Mouse (Mus musculus): ENCODE results near the gene Neu3. TPM values are rescaled to one million over a fixed set of nuclear protein-coding genes. Genes with fewer than 3 reads are reported as not detected.

The Neu3 gene
- 1 to 10 TPM; 2.8 to 2.9 TPM for total RNA-seq (2021)
- long read RNA-seq, experiment 1, transcript Neu3-201 (3 exons, 3,341 nt): major isoform, 5 of 5 reads
- long read RNA-seq, experiment 1, partial matches to known transcripts: 0 of 5 reads
- long read RNA-seq, experiment 1, other reads (novel, unspliced or antisense): 0 of 5 reads
- long read RNA-seq, experiment 2, partial matches to known transcripts: 0 of 4 reads
- long read RNA-seq, experiment 2, other reads (novel, unspliced or antisense): 0 of 4 reads

DNA sequence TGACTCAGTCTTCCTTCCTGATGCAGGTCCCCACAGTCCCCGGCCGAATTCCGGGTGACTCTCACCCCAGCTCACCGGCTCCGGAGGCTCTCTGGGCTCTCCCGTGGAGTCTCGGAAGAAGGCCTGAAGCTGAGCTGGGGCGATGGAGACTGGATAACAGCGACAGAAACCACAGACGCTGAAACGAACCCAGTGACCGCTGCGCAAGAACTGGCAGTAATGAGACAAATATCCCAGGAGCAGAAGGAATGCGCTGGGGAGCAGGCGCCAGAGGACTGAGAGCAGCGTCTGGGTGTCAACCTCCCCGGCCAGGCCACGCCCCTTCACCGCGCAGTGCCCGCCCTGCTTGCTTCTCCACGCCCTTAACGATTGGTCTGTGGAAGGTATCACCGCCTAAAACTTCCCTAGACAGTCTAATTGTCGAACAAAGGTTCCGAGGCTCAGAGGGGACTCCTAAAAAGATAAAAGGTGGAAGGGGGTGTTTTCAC, at the start of gene Neu3:
Neu3 (minus strand) TSS at position 335 of the 488 bp plus-strand sequence.
- peak; percentile 23; the same call in 1 of the 2 replicates for TF ChIP-seq CTCF (IDR thresholded peaks at IDR 0.05)
- peak; percentile 87 to 88 for DNase-seq (ENCODE audit: extremely low spot score in 1 of 2, low spot score in 2 of 2)
- Histone ChIP-seq H3K27ac (peak within 1 kb of the TSS; percentile 74), H3K4me3 (peak within 1 kb of the TSS; percentile 61)
- intact Hi-C loops (cut with DNase I): loop anchor here (2.0 to 5.0 kb wide), 2 partner anchors 31 to 49 kb away; partner anchors contain the start of gene Xrra1

DNA sequence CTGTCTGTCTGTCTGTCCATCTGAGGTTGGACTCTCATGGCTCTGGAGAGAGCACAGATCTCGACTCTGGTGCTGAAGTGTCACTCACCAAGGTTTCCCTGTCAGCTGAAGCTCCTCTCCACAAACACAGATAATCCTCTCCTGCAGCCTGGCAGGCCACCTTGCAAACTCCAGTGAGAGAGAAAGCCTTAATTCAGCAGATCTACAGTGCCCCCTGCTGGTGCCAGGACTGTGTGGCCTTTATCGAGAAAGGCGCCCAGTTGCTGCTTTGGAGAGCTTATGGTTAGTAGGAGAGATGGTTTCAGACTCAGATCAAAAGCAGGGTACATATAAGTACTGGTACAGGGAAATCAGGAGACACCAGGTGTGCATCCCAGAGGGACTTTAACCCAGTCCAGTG, 48.1 kb upstream of the Neu3 start:
- Histone ChIP-seq H3K4me3 (no peak overlapping the region), H3K27ac (no peak overlapping the region)
- intact Hi-C loops (cut with DNase I): loop anchor here (1.0 to 5.0 kb wide), 6 partner anchors 49 to 379 kb away; partner anchors contain the start of gene Neu3
- DNase-seq (ENCODE audit: extremely low spot score in 1 of 2, low spot score in 2 of 2): peak; percentile 84 to 89
- TF ChIP-seq CTCF (IDR thresholded peaks at IDR 0.05): peak; percentile 96

DNA sequence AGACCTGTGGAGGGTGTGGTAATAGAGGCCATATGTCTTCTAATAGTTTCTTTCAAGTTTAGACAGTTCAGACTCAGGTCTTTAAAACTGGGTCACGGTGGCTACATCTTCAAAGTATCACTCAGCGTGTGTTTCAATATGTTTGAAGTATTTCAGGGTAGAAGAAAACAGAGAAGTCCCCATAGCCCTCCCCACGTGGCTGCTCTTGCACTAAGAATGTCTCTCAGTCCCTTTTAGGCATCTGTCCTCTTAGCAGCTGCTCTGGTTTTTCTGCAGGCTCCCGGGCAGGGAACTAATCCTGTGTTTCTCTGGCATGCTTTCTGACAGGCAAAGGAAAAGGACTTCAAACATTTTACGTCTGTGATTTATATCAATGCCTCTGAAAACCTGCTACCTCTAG, 47.7 kb upstream of the Neu3 start:
- TF ChIP-seq CTCF (IDR thresholded peaks at IDR 0.05): no peak
- intact Hi-C loops (cut with DNase I): loop anchor here (1.0 to 5.0 kb wide), 6 partner anchors 49 to 379 kb away; partner anchors contain the start of gene Neu3
- no peak for DNase-seq (ENCODE audit: extremely low spot score in 1 of 2, low spot score in 2 of 2)
- Histone ChIP-seq H3K4me3 (no peak overlapping the region), H3K27ac (no peak overlapping the region)

GRCm38 (mm10) chr7:99873965-99874364, 45.7 kb upstream of the Neu3 start:
- Histone ChIP-seq H3K27ac (no peak overlapping the region), H3K4me3 (no peak overlapping the region)
- no peak for TF ChIP-seq CTCF (IDR thresholded peaks at IDR 0.05)
- intact Hi-C loops (cut with DNase I): no loop called here
- DNase-seq (ENCODE audit: extremely low spot score in 1 of 2, low spot score in 2 of 2): no peak

GRCm38 (mm10) chr7:99869296-99869695, 41.1 kb upstream of the Neu3 start:
- intact Hi-C loops (cut with DNase I): no loop called here
- no peak for DNase-seq (ENCODE audit: extremely low spot score in 1 of 2, low spot score in 2 of 2)
- Histone ChIP-seq H3K27ac (no peak overlapping the region), H3K4me3 (no peak overlapping the region)
- no peak for TF ChIP-seq CTCF (IDR thresholded peaks at IDR 0.05)

DNA sequence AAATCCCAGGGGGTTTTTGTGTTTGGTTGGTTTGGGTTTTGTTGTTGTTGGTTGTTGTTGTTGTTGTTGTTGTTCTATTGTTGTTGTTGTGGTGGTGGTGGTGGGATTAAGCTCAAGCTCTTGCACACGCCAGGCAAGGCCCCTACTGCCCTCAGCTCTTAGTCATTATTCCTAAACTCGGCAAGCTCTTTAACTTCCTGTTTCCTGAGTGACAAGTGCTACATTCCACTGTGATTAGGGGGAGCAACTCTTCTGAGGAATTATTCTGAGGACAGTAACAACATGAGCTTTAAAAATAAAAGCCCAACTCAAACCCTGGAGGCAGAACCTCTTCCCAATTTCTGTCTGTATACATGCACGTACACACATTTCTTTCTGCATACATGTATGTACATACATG, 37.0 kb upstream of the Neu3 start:
- intact Hi-C loops (cut with DNase I): no loop called here
- no peak for TF ChIP-seq CTCF (IDR thresholded peaks at IDR 0.05)
- no peak for DNase-seq (ENCODE audit: extremely low spot score in 1 of 2, low spot score in 2 of 2)
- Histone ChIP-seq H3K4me3 (no peak overlapping the region), H3K27ac (no peak overlapping the region)

DNA sequence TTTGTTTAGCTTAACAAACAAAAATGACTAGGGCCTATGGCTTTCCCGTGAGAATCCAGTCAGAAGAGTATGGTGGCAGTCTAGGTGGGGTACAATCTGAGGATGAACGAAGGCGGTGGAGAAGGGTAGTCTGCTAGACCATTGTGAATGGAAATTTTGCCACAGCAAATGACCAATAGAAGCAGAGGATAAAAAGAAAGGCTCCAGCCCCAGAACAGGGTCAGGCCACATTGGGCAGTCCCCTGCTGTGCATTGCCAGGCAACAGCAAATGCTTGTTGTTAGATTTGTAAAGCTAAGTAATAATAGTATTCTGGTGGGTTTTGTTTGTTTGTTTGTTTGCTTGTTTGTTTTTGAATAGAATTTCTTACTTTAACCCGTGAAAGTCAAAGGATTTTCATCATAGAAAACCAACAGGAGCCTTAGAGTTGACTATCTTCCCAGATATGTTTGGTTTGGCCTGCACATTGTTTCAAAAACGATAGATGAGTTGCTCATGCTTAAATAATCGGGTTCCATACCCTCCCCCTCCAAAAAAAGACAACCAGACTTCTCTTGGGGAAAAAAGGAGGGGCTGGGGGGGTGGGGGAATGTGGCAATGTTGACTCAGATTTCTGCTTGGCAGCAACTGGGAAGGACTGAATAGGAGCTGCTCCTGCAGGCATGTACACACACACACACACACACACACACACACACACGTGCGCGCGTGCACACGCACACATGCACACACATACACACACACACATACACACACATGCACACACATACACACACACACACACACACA, 36.2 kb upstream of the Neu3 start:
- DNase-seq (ENCODE audit: extremely low spot score in 1 of 2, low spot score in 2 of 2): no peak
- intact Hi-C loops (cut with DNase I): no loop called here
- TF ChIP-seq CTCF (IDR thresholded peaks at IDR 0.05): no peak
- Histone ChIP-seq H3K27ac (peak overlapping the region; percentile 28; the same call in 1 of the 2 replicates), H3K4me3 (no peak overlapping the region)

- no peak within 1 kb of the TSS for H3K4me3 ChIP-seq
- DNase-seq (ENCODE audit: extremely low spot score in 1 of 2, low spot score in 2 of 2): no peak
- H3K27ac ChIP-seq: peak within 1 kb of the TSS; percentile 28; the same call in 1 of the 2 replicates
- intact Hi-C loops (cut with DNase I): no loop called here
- TF ChIP-seq CTCF (IDR thresholded peaks at IDR 0.05): no peak
Observed at GRCm38 (mm10) chr7:99863362-99863761, 35.1 kb upstream of the Neu3 start, which contains the start of gene Spcs2. Spcs2 (minus strand) TSS chr7:99863462.

GRCm38 (mm10) chr7:99858813-99859585, 30.8 kb upstream of the Neu3 start, which contains the start of gene Xrra1:
Xrra1 (plus strand) TSS chr7:99859116.
- intact Hi-C loops (cut with DNase I): loop anchor here (2.0 to 10.0 kb wide), 2 partner anchors 30 to 374 kb away; partner anchors contain the start of genes Neu3 and Rps3
- TF ChIP-seq CTCF (IDR thresholded peaks at IDR 0.05): no peak
- H3K27ac ChIP-seq: peak within 1 kb of the TSS; percentile 98
- H3K4me3 ChIP-seq: peak within 1 kb of the TSS; percentile 79
- peak; percentile 96 to 97 for DNase-seq (ENCODE audit: extremely low spot score in 1 of 2, low spot score in 2 of 2)

DNA sequence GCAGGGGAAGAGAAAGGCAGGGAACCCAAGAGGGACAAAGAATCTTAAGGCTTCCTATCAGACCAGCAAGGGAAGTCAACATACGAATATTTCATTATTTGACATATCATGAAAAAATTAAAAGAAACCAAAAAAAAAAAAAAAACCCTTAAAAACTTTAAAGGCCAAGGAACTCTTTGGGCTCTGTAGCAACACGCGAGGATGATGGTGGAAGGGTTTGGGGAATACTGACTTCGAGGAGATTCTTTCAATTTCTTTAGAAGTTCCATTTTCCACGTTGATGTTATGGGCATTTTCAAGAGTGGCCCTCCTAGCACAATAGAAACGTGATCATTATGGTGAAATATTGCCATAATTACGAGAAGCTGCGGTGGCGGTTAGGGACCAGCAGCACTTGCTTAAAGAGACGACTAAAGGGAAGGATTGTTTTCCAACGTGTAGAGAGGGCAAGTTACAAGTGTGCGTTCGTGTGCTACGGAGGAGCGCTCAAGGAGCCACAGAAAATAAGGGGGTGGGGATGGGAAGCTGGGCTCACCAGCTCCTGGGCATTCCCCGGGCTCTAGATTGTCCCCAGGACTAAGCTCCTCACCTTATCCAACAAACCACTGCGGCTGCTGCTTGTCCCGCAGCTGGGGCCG, 30.1 kb upstream of the Neu3 start:
- no peak for TF ChIP-seq CTCF (IDR thresholded peaks at IDR 0.05)
- intact Hi-C loops (cut with DNase I): loop anchor here (2.0 to 10.0 kb wide), 2 partner anchors 29 to 373 kb away; partner anchors contain the start of genes Neu3 and Rps3

More for the DNA sequence above, 30.1 kb upstream of the Neu3 start:
- Histone ChIP-seq H3K4me3 (peak overlapping the region; percentile 79), H3K27ac (peak overlapping the region; percentile 98)
- DNase-seq (ENCODE audit: extremely low spot score in 1 of 2, low spot score in 2 of 2): no peak

Measured in left cerebral cortex, adult 2 months (tissue).